Mouse (Mus musculus): ENCODE data around the gene Vmn2r81.

- TF ChIP-seq POLR2A (IDR thresholded peaks at IDR 0.05; ENCODE audit: insufficient read length, low read depth) (no peak), MAX (IDR thresholded peaks at IDR 0.05; ENCODE audit: low read depth) (no peak), CEBPB (IDR thresholded peaks at IDR 0.05; ENCODE audit: insufficient read depth, poor library complexity, severe bottlenecking) (no peak), USF1 (IDR thresholded peaks at IDR 0.05; ENCODE audit: low read depth) (no peak), TCF3 (IDR thresholded peaks at IDR 0.05; ENCODE audit: insufficient read length, low read depth) (no peak)
Measured at GRCm38 (mm10) chr10:79322737-79323086, 75.2 kb downstream of the Vmn2r81 start.
